Mouse (Mus musculus): Measurements from ENCODE around the gene Spata17. TPM values are rescaled to one million over a fixed set of nuclear protein-coding genes. Genes with fewer than 3 reads are reported as not detected.

Gene Spata17
- polyA plus RNA-seq (2015; fragmentation: Illumina TruSeq; extraction: RNeasy Lipid Tissue Mini Kit (QIAGEN cat#74804); ENCODE audit: insufficient read depth, low read depth, low replicate concordance) = not detected

GRCm38 (mm10) chr1:187215181-187216116 is at the start of gene Spata17, which contains the start of gene Gpatch2:
TSS of gene Spata17 (minus strand) at chr1:187215465.
TSS of gene Gpatch2 (plus strand) at chr1:187215508.

Other genes starting within 250 kb of the Spata17 start
- not detected for gene D1Pas1, start 248.0 kb downstream of the Spata17 start, polyA plus RNA-seq (2015; fragmentation: Illumina TruSeq; extraction: RNeasy Lipid Tissue Mini Kit (QIAGEN cat#74804); ENCODE audit: insufficient read depth, low read depth, low replicate concordance)
- gene Gpatch2, start within 50 bp of the Spata17 start, polyA plus RNA-seq (2015; fragmentation: Illumina TruSeq; extraction: RNeasy Lipid Tissue Mini Kit (QIAGEN cat#74804); ENCODE audit: insufficient read depth, low read depth, low replicate concordance) = 3.0 TPM